Mouse (Mus musculus): ENCODE measurements at regions not wholly inside any gene's neighbourhood (a gene's known extent, or its start where the extent isn't known, plus 50 kb on each side); places are given as distances from the start of the nearest gene placed in this dataset.

- TF ChIP-seq POU5F1 (IDR thresholded peaks at IDR 0.05; ENCODE audit: borderline replicate concordance, low read length) = no peak
- no peak for TF ChIP-seq CTCF (conservative IDR thresholded peaks at IDR 0.05; ENCODE audit: low read length)
Measured at GRCm38 (mm10) chr3:142979161-142979560, 97.4 kb upstream of the Pkn2 start.
